Mouse (Mus musculus) midbrain, postnatal 0 days (tissue): ENCODE data around the gene Prkce. TPM values are rescaled to one million over a fixed set of nuclear protein-coding genes. Genes with fewer than 3 reads are reported as not detected.

Experiments
- ATAC-seq: fragments of 200-750 bp; cut with Nextera tagmentation; 2 replicates; pipeline ENCODE4 v1.8.0; 2017; ENCODE audit warnings: moderate number of reproducible peaks, mild to moderate bottlenecking, moderate TSS enrichment, moderate library complexity; ENCODE audit not compliant: low FRiP score
- DNase-seq: peaks from one replicate; pipeline ENCODE4 v3.0.0-alpha.2; 2015; ENCODE audit warnings: low spot score
- H3K27ac ChIP-seq: fragments of 300-500 bp; sonication (generic); 2 replicates; pipeline ENCODE4 v1.5.1; 2014; ENCODE audit warnings: low read depth, mild to moderate bottlenecking, low read length, mixed read lengths
- H3K27me3 ChIP-seq: fragments of 300-500 bp; sonication (generic); 2 replicates; pipeline ENCODE4 v1.6.1; 2014; ENCODE audit warnings: low read length, control low read depth, mixed read lengths; ENCODE audit not compliant: insufficient read depth
- H3K36me3 ChIP-seq: fragments of 300-500 bp; sonication (generic); 2 replicates; pipeline ENCODE4 v1.6.1; 2014; ENCODE audit warnings: low read length, control low read depth, mixed read lengths; ENCODE audit not compliant: insufficient read depth
- H3K4me1 ChIP-seq: fragments of 300-500 bp; sonication (generic); 2 replicates; pipeline ENCODE4 v1.6.1; 2014; ENCODE audit warnings: mild to moderate bottlenecking, control low read depth, antibody characterized with exemption, low read length, mixed read lengths; ENCODE audit not compliant: insufficient read depth
- H3K4me2 ChIP-seq: fragments of 300-500 bp; sonication (generic); 2 replicates; pipeline ENCODE4 v1.6.1; 2014; ENCODE audit warnings: low read depth, mild to moderate bottlenecking, low read length, mixed read lengths; ENCODE audit not compliant: poor library complexity, severe bottlenecking
- H3K4me3 ChIP-seq: fragments of 300-500 bp; sonication (generic); 2 replicates; pipeline ENCODE4 v1.5.1; 2014; ENCODE audit warnings: low read depth, mild to moderate bottlenecking, low read length, moderate library complexity
- H3K9ac ChIP-seq: fragments of 300-500 bp; sonication (generic); replicated peaks from 2 replicates; pipeline ENCODE4 v1.6.1; 2014; ENCODE audit warnings: mild to moderate bottlenecking, low read length, moderate library complexity, mixed read lengths; ENCODE audit not compliant: poor library complexity, severe bottlenecking
- H3K9me3 ChIP-seq: fragments of 300-500 bp; sonication (generic); 2 replicates; pipeline ENCODE4 v1.6.1; 2016; ENCODE audit warnings: low read length, control low read depth
- CTCF ChIP-seq: IDR thresholded peaks from 2 replicates; pipeline ENCODE4 v1.5.1; 2016; ENCODE audit warnings: antibody characterized with exemption, mild to moderate bottlenecking
- WGBS: fragments of 180-500 bp; shearing (Covaris S2); extraction: QIAGEN DNeasy Blood & Tissue Kit; methylation state at CpG from one replicate; pipeline ENCODE4 v1.1.7; 2014; 5-methylcytosine and 5-hydroxymethylcytosine counted together
- polyA plus RNA-seq: library from polyadenylated mRNA; unstranded; fragments of >200 nt; fragmentation: Nextera tagmentation; extraction: Ambion mirVana; gene quantifications from 2 replicates; pipeline ENCODE4 v1.2.1, GENCODE M21; 2015
- total RNA-seq: library from RNA; depleted of rRNA; stranded (reverse); fragments of >200 nt; gene quantifications from 2 replicates; pipeline ENCODE4 v1.2.3, GENCODE M21; 2014

Prkce gene
- total and polyA plus RNA-seq, 2 experiments from 2014 or later, result 61.0 to 64.5 TPM

DNA sequence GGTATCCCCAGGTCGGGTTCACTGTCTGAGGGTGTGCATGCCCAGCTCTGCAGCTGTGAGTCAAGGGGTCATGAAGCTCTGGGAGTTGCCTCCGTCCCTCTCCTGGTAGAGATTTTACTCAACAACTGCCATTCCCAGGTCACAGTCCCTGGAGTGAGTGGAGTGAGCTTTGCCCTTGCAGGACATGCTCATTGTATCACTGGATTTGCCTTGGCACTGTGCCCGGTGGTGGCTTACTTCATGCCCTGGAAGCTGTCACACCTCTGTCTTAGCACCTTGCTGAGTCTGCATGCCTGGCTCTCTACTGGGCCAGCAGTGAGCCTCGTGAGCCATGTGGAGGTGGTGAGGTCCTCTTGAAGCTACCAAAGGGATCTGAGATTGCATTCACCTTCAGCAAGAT is 167.4 kb downstream of the Prkce start:
- Histone ChIP-seq H3K9ac (no peak overlapping the region), H3K9me3 (no peaks in the 10 kb centered on the region), H3K27ac (no peak overlapping the region), H3K36me3 (no peaks in the 10 kb centered on the region), H3K4me2 (no peak overlapping the region), H3K4me1 (peaks cover 5% of the 10 kb centered on the region; the same call in 1 of the 2 replicates), H3K27me3 (no peaks in the 10 kb centered on the region), H3K4me3 (no peak overlapping the region)
- no peak for ATAC-seq
- DNase-seq, result no peak
- WGBS, result 77% methylated on average over 4 of the region's 4 CpGs
- no peak for TF ChIP-seq CTCF

DNA sequence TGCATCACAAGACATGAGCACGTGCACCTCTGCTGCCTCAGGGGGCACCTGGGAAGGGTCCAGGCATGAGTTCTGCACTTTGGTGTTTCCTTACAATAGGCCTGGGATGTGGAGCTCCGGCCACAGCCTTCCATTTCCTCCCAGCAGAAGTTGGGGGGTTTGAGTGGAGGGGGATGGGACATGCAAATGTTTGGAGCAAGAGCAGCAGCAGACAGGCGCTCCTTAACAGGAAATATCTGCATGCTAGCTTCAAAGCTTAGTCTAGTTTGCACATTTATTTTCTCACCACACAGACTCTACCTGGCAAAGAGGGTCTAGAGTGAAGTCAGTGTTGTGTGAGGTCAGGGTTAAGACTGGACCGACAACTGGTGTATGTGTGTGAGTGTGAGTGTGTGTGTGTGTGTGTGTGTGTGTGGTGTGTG is 169.1 kb downstream of the Prkce start:
- ATAC-seq (no peak), DNase-seq (no peak)
- no peak overlapping the region for H3K27ac ChIP-seq
- no peaks in the 10 kb centered on the region for H3K4me1 ChIP-seq
- 78% methylated on average over 4 of the region's 4 CpGs for WGBS
- H3K36me3 ChIP-seq, result no peaks in the 10 kb centered on the region
- TF ChIP-seq CTCF, result no peak
- H3K4me2 ChIP-seq, result no peak overlapping the region
- H3K4me3 ChIP-seq, result no peak overlapping the region
- H3K9me3 ChIP-seq, result no peaks in the 10 kb centered on the region
- no peak overlapping the region for H3K9ac ChIP-seq
- H3K27me3 ChIP-seq, result no peaks in the 10 kb centered on the region

DNA sequence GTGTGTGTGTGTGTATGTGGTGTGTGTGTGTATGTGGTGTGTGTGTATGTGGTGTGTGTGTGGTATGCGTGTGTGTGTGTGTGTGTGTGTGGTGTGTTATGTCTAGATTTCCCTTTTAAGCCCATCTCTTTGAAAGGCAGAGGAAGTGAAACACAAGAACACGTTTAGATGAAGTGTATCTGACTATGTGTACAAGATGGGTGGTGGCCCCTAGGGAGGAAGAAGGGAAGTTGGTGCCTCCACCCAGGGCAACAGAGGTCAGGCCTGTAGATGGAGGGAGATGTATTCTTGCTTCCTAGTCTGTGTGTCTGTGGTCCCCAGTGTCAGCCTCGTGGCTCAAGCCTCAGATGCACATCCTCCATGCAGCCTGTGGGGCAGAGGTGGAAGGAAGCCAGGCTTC is 169.5 kb downstream of the Prkce start:
- 81% methylated on average over 3 of the region's 3 CpGs for WGBS
- Histone ChIP-seq H3K9me3 (no peaks in the 10 kb centered on the region), H3K4me2 (no peak overlapping the region), H3K9ac (no peak overlapping the region), H3K27ac (no peak overlapping the region), H3K4me1 (no peaks in the 10 kb centered on the region), H3K36me3 (no peaks in the 10 kb centered on the region), H3K27me3 (no peaks in the 10 kb centered on the region), H3K4me3 (no peak overlapping the region)
- ATAC-seq, result no peak
- DNase-seq, result no peak
- TF ChIP-seq CTCF, result no peak

DNA sequence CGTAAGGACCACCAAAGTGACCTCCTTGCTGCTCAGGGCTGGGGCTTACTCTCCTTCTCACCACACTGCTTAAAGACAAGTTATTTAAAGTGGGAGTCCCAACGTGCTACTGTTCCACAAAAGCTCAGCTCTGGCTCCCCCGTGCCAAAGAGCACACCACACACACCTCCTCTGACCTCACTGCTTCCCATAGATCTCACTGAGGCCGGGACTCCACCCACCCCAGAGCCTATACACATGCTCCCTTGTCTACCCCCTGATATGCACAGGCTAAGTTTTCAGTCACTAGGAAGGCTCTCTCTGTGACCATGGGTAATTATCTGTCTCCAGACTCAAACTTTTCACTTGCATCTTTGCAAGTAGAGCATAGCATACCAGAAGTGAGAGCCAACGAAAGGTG is 170.7 kb downstream of the Prkce start:
- DNase-seq (no peak), ATAC-seq (no peak)
- H3K27ac ChIP-seq, result no peak overlapping the region
- H3K4me3 ChIP-seq, result no peak overlapping the region
- 83% methylated on average over 5 of the region's 5 CpGs for WGBS
- TF ChIP-seq CTCF, result no peak
- H3K27me3 ChIP-seq, result no peaks in the 10 kb centered on the region
- H3K4me2 ChIP-seq, result no peak overlapping the region
- H3K9me3 ChIP-seq, result no peaks in the 10 kb centered on the region
- H3K9ac ChIP-seq, result no peak overlapping the region
- H3K36me3 ChIP-seq, result no peaks in the 10 kb centered on the region
- H3K4me1 ChIP-seq, result no peaks in the 10 kb centered on the region

DNA sequence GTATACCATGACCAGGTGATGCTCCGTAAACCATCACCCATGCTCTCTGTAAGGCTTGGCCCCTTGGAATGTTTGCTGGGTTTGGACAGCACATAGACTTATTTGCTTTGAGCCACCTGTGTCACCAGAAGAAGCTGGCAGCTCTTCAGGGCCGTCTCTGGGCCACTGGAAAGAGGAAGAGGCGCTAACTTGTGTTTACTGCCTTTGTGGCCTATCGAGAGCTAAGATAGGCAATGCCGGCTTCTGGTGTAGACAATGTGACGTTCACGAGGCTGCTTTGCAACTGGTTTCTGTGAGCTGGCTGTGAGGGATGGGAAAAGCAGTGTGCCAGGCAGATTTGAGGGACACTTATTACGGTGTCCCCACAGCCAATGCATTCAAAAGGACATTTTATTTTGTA is 176.4 kb downstream of the Prkce start:
- Histone ChIP-seq H3K4me3 (no peak overlapping the region), H3K27me3 (no peaks in the 10 kb centered on the region), H3K36me3 (no peaks in the 10 kb centered on the region), H3K9ac (no peak overlapping the region), H3K4me2 (no peak overlapping the region), H3K27ac (no peak overlapping the region), H3K9me3 (no peaks in the 10 kb centered on the region), H3K4me1 (no peaks in the 10 kb centered on the region)
- ATAC-seq (no peak), DNase-seq (no peak)
- 83% methylated on average over 8 of the region's 8 CpGs for WGBS
- TF ChIP-seq CTCF, result no peak

DNA sequence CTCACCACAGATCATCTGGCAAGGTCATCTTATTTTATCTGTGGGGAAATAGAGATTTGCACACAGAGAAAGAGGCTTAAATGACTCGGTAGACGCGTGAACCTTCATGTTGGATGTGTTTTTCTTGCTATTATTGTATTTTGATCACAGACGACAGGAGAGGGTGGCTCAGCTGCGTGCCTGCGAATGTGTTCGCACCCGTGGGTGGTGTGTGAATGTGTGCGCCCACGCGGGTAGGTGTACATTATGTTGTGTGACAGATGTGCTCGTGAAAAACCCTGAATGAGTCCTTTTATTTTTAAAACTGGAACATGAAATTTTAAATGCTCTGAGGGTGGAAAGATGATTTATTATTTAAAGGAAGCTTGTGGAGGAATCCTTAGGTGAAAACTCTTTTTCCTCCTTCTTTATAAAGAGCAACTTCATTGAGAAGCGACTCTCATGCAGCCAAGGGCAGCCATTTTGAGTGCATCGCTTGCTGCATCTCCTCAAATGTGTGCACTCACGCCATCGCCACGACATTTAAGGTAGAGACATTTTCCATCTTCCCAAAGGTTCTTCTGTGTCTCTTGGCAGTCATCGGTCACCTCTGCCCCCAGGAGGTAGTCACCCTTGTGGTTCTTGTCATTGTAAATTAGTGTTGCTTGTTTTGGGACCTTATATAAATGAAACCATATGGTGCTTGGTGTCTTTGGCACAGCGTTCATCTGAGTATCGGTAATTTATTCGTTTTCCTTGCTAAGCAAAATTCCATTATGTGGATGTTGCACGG is 177.8 kb downstream of the Prkce start:
- DNase-seq, result peak; percentile 27
- Histone ChIP-seq H3K36me3 (no peaks in the 10 kb centered on the region), H3K4me1 (no peaks in the 10 kb centered on the region), H3K9me3 (no peaks in the 10 kb centered on the region), H3K9ac (no peak overlapping the region), H3K4me2 (no peak overlapping the region), H3K27ac (no peak overlapping the region), H3K27me3 (no peaks in the 10 kb centered on the region), H3K4me3 (no peak overlapping the region)
- TF ChIP-seq CTCF, result no peak
- WGBS, result 87% methylated on average over 22 of the region's 22 CpGs
- ATAC-seq, result no peak
